ENCODE assay signal across 10 mouse cellular contexts in genomic region chr8:77215191-77215590, GRCm38 (mm10).
"Had no signal": no experiment of that assay in that cellular context is flagged by ENCODE, and none has a peak within 500 bp of the region (broad histone marks: within the 10 kb centered on the region; RNA-seq: fewer than 3 reads in every experiment).

No protein-coding gene starts in this region.

- H3K4me1 ChIP-seq: liver, embryonic 12.5 days; midbrain, embryonic 15.5 days; neural tube, embryonic 13.5 days had no signal

- H3K27ac ChIP-seq: liver, embryonic 12.5 days; midbrain, embryonic 10.5 days; midbrain, embryonic 15.5 days; neural tube, embryonic 13.5 days had no signal

- H3K27me3 ChIP-seq: kidney, embryonic 15.5 days; limb, embryonic 15.5 days; liver, embryonic 12.5 days; midbrain, embryonic 15.5 days; neural tube, embryonic 13.5 days; stomach, embryonic 15.5 days had no signal

- H3K9ac ChIP-seq: kidney, embryonic 15.5 days; limb, embryonic 15.5 days; liver, embryonic 12.5 days; midbrain, embryonic 15.5 days; neural tube, embryonic 13.5 days; stomach, embryonic 15.5 days had no signal

- H3K36me3 ChIP-seq: kidney, embryonic 15.5 days; limb, embryonic 15.5 days; liver, embryonic 12.5 days; midbrain, embryonic 10.5 days; midbrain, embryonic 15.5 days; neural tube, embryonic 13.5 days; stomach, embryonic 15.5 days had no signal

- H3K4me3 ChIP-seq: kidney, embryonic 15.5 days; limb, embryonic 15.5 days; liver, embryonic 12.5 days; midbrain, embryonic 10.5 days; midbrain, embryonic 15.5 days; neural tube, embryonic 13.5 days; stomach, embryonic 15.5 days had no signal

- DNase-seq: right cerebral cortex, postnatal 4 days; spleen, adult 18-20 months; thymus, postnatal 36 days had no signal

- ATAC-seq: liver, embryonic 12.5 days; midbrain, embryonic 15.5 days had no signal

- H3K9me3 ChIP-seq: kidney, embryonic 15.5 days; limb, embryonic 15.5 days; liver, embryonic 12.5 days; midbrain, embryonic 10.5 days; midbrain, embryonic 15.5 days; neural tube, embryonic 13.5 days; stomach, embryonic 15.5 days had no signal

- H3K4me2 ChIP-seq: liver, embryonic 12.5 days; midbrain, embryonic 15.5 days; neural tube, embryonic 13.5 days had no signal
